Mouse (Mus musculus): Measurements from ENCODE around the gene H6pd.
A peak's percentile ranks its signal among the peaks of the same experiment; 100 is the strongest.

H6pd gene

GRCm38 (mm10) chr4:149999510-149999900, 9.3 kb downstream of the H6pd start:
- no peak for DNase-seq (ENCODE audit: low spot score in 2 of 2)

- DNase-seq (ENCODE audit: low spot score in 2 of 2), result no peak
These were observed 9.9 kb downstream of the H6pd start for GRCm38 (mm10) chr4:149998786-149999509.

GRCm38 (mm10) chr4:149997999-149998398, 10.8 kb downstream of the H6pd start:
- no peak for DNase-seq (ENCODE audit: low spot score in 2 of 2)

GRCm38 (mm10) chr4:149996440-149996839, 12.4 kb downstream of the H6pd start:
- DNase-seq (ENCODE audit: low spot score in 2 of 2), result no peak

GRCm38 (mm10) chr4:149995911-149996310, 12.9 kb downstream of the H6pd start:
- DNase-seq (ENCODE audit: low spot score in 2 of 2), result no peak

GRCm38 (mm10) chr4:149994218-149994617, 14.6 kb downstream of the H6pd start:
- DNase-seq (ENCODE audit: low spot score in 2 of 2), result no peak

GRCm38 (mm10) chr4:149992670-149993032, 16.2 kb downstream of the H6pd start:
- no peak for DNase-seq (ENCODE audit: low spot score in 2 of 2)

GRCm38 (mm10) chr4:149991755-149992669, 16.8 kb downstream of the H6pd start:
- DNase-seq (ENCODE audit: low spot score in 2 of 2), result no peak

GRCm38 (mm10) chr4:149990954-149991633, 17.7 kb downstream of the H6pd start:
- DNase-seq (ENCODE audit: low spot score in 2 of 2), result no peak

- no peak for DNase-seq (ENCODE audit: low spot score in 2 of 2)
These were observed 18.4 kb downstream of the H6pd start for GRCm38 (mm10) chr4:149990212-149990953.

GRCm38 (mm10) chr4:149988931-149989556, 19.8 kb downstream of the H6pd start:
- DNase-seq (ENCODE audit: low spot score in 2 of 2), result peak; percentile 81 to 86

- no peak for DNase-seq (ENCODE audit: low spot score in 2 of 2)
These were observed 20.5 kb downstream of the H6pd start for GRCm38 (mm10) chr4:149988301-149988700.

GRCm38 (mm10) chr4:149986671-149987417, 22.0 kb downstream of the H6pd start:
- DNase-seq (ENCODE audit: low spot score in 2 of 2), result no peak

GRCm38 (mm10) chr4:149983921-149984645, 24.7 kb downstream of the H6pd start:
- DNase-seq (ENCODE audit: low spot score in 2 of 2), result no peak

- DNase-seq (ENCODE audit: low spot score in 2 of 2), result no peak
These were observed 26.7 kb downstream of the H6pd start for GRCm38 (mm10) chr4:149982154-149982553.

GRCm38 (mm10) chr4:149979819-149980308, 29.0 kb downstream of the H6pd start:
- peak; percentile 69 to 80 for DNase-seq (ENCODE audit: low spot score in 2 of 2)

GRCm38 (mm10) chr4:149978820-149979219, 30.0 kb downstream of the H6pd start:
- DNase-seq (ENCODE audit: low spot score in 2 of 2), result no peak

GRCm38 (mm10) chr4:149977801-149978544, 30.9 kb downstream of the H6pd start:
- DNase-seq (ENCODE audit: low spot score in 2 of 2), result peak in 1 of 2 experiments; percentile 45

GRCm38 (mm10) chr4:149977181-149977580, 31.6 kb downstream of the H6pd start:
- no peak for DNase-seq (ENCODE audit: low spot score in 2 of 2)
